Mouse (Mus musculus) heart, adult 2 months (tissue): ENCODE measurements at regions not wholly inside any gene's neighbourhood (a gene's known extent, or its start where the extent isn't known, plus 50 kb on each side); places are given as distances from the start of the nearest gene placed in this dataset.

Experiments used
- CTCF ChIP-seq: fragments of 200-600 bp; IDR thresholded peaks from 2 replicates; pipeline ENCODE4 v1.8.1; 2022; ENCODE audit warnings: antibody characterized with exemption, mild to moderate bottlenecking, moderate library complexity
- EP300 ChIP-seq: fragments of 200-500 bp; IDR thresholded peaks from 2 replicates; pipeline ENCODE4 v1.6.1; 2011; ENCODE audit warnings: low read depth, low read length, control low read depth; ENCODE audit not compliant: insufficient read depth
- POLR2A ChIP-seq: fragments of 200-500 bp; IDR thresholded peaks from 2 replicates; pipeline ENCODE4 v1.6.1; 2011; ENCODE audit warnings: mild to moderate bottlenecking, low read depth, low read length, control low read depth; ENCODE audit not compliant: insufficient read depth

DNA sequence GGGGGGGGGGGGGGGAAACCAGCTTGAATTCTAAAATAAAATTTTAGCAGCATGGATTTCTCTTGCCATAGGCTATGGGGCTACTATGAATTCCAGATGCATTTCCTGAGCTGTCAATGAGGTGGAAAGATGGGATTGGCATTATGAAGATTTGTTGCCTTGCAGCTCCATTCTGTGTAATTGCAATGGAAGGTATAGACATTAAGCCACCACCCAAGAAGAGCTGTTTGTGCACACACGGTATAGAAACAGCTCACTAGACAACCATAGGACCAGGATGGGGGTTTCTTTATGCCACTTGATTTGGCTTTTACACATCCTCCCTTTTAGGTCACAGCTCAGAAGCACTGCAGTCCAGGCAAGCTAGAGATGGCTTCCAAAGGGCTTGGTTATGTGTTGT, 247.8 kb downstream of the Satb1 start:
- no peak for TF ChIP-seq EP300
- TF ChIP-seq CTCF, result no peak
- no peak for TF ChIP-seq POLR2A
